Mouse (Mus musculus) neutrophil, adult 5-6 weeks (primary cell): ENCODE results near the gene Car14. TPM values are rescaled to one million over a fixed set of nuclear protein-coding genes. Genes with fewer than 3 reads are reported as not detected.
A peak's percentile ranks its signal among the peaks of the same experiment; 100 is the strongest.
"Not testable (repeated sequence)": the region's sequence is repeated elsewhere in the genome, so short reads cannot be mapped to it uniquely, and the experiment has no call there.

Experiments used
- ATAC-seq: fragments of 151-379, 151-347 bp; 2 replicates; pipeline ENCODE4 v1.8.0; 2017; ENCODE audit warnings: mild to moderate bottlenecking, moderate TSS enrichment; ENCODE audit not compliant: insufficient number of reproducible peaks, poor library complexity, low FRiP score, severe bottlenecking; ENCODE audit errors: extremely low read depth
- total RNA-seq: library from RNA; stranded (forward); fragments of 200-1000 nt; gene quantifications from 2 replicates; pipeline ENCODE4 v1.2.3, GENCODE M21; 2017

Car14 gene
- total RNA-seq, result not detected in 2 replicates

DNA sequence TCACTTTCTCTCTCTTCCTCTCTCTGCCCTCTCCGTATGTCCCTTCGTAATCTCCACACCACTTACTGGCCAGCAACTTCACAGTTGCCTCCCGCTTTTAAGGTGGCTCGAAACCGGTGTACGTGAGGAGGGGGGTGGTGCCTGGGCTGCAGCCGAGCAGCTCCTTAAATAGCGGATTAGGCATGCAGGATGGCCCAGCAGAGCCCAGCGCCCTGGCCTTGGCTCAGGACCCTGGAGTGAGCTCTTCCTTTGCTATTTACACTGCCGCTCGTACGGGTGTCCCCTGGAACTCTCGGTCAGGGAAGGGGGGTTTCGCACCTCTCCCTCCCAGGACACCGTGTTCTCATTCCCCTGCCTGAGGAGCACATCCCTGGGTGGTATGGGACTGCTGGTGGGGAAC is at the start of gene Car14:
TSS of gene Car14 (minus strand) at position 124 of the 400 bp plus-strand sequence.
- no peak for ATAC-seq

GRCm38 (mm10) chr3:95953522-95953921 is 49.0 kb upstream of the Car14 start:
- no peak for ATAC-seq

- ATAC-seq, result no peak
Observed at GRCm38 (mm10) chr3:95953023-95953422, 48.5 kb upstream of the Car14 start.

- ATAC-seq, result not testable (repeated sequence)
Observed at GRCm38 (mm10) chr3:95951566-95951965, 47.1 kb upstream of the Car14 start.

- peak; percentile 94 for ATAC-seq
Observed at GRCm38 (mm10) chr3:95950763-95951551, 46.5 kb upstream of the Car14 start.

- no peak for ATAC-seq
Observed at GRCm38 (mm10) chr3:95948325-95948724, 43.8 kb upstream of the Car14 start.

- ATAC-seq, result no peak
Observed at GRCm38 (mm10) chr3:95945731-95946240, 41.3 kb upstream of the Car14 start.

DNA sequence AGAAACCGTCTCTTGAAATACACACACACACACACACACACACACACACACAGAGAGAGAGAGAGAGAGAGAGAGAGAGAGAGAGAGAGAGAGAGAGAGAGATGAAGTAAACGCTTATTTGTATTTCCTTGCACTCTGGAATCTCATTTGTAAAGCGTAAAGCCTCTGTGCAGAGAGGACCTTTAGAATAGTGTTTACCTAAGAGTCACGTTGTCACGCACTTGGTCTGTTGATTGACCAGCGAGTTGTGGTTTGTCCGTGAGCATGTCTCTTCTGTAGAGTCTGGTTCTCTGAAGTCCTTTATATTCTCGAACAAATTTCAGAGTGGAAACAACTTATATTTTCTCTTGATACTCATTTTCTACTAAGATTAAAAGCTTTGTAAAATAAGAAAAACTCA is 40.3 kb upstream of the Car14 start:
- ATAC-seq, result no peak

DNA sequence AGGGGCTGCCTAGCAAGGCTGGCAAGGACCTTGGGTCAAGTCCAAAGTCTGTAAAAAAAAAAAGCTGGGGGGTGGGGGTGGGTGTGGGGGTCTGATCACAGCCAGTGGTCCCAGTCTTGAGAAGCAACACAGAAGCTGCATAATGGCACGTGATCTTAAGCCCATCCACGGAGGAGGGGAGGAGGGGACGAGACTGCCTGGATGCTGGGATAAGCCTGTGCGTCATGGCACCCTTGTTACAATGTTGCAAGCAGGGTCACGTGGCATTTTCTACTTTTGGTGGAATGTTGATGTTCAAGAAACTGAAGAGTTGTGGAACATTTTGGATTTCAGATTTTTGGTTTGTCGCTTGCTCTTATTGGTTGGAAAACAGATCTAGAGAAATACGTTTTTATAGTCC is 38.7 kb upstream of the Car14 start:
- no peak for ATAC-seq

- ATAC-seq, result no peak
Observed at GRCm38 (mm10) chr3:95942749-95943148, 38.3 kb upstream of the Car14 start.

DNA sequence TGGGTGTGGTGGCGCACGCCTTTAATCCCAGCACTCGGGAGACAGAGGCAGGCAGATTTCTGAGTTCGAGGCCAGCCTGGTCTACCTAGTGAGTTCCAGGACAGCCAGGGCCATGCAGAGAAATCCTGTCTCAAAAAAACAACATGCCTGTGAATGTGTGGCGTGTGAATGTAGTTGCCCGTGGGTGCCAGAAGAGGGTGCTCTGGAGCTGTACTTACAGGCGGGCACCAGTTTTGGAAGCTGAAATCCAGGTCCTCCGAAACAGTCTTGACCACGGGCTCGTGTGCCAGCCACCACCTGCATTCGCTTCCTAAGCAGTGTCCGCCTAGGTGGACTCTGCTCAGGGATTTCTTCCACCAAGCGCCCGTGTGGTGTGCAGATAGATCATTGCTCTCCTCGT is 34.3 kb upstream of the Car14 start:
- peak; percentile 47; the same call in 1 of the 2 replicates for ATAC-seq

- no peak for ATAC-seq
Observed at GRCm38 (mm10) chr3:95938217-95938616, 33.7 kb upstream of the Car14 start.

- no peak for ATAC-seq
Observed at GRCm38 (mm10) chr3:95934448-95934847, 30.0 kb upstream of the Car14 start.

GRCm38 (mm10) chr3:95933111-95933750 is 28.7 kb upstream of the Car14 start:
- no peak for ATAC-seq

- ATAC-seq, result no peak
Observed at GRCm38 (mm10) chr3:95932566-95932965, 28.1 kb upstream of the Car14 start.

DNA sequence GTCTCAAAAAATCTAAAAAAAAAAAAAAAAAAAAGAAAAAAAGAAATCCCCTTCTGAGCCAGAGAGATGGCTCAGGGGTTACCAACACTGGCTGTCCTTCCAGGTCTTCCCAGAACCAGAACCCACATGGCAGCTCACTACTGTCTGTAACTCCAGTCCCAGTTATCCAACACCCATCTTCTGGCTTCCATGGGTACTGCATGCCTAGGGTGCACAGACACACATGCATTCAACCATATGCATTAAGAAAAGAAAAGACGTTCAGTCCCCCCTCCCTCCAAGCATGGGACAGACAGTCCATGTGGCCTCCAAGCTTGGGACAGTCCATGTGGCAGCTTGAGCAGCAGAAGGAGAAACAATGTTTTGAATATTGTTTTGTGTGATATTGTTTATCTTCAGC is 27.7 kb upstream of the Car14 start:
- no peak for ATAC-seq

- no peak for ATAC-seq
Observed at GRCm38 (mm10) chr3:95931471-95931870, 27.0 kb upstream of the Car14 start.

- ATAC-seq, result no peak
Observed at GRCm38 (mm10) chr3:95930471-95930789, 25.9 kb upstream of the Car14 start.

DNA sequence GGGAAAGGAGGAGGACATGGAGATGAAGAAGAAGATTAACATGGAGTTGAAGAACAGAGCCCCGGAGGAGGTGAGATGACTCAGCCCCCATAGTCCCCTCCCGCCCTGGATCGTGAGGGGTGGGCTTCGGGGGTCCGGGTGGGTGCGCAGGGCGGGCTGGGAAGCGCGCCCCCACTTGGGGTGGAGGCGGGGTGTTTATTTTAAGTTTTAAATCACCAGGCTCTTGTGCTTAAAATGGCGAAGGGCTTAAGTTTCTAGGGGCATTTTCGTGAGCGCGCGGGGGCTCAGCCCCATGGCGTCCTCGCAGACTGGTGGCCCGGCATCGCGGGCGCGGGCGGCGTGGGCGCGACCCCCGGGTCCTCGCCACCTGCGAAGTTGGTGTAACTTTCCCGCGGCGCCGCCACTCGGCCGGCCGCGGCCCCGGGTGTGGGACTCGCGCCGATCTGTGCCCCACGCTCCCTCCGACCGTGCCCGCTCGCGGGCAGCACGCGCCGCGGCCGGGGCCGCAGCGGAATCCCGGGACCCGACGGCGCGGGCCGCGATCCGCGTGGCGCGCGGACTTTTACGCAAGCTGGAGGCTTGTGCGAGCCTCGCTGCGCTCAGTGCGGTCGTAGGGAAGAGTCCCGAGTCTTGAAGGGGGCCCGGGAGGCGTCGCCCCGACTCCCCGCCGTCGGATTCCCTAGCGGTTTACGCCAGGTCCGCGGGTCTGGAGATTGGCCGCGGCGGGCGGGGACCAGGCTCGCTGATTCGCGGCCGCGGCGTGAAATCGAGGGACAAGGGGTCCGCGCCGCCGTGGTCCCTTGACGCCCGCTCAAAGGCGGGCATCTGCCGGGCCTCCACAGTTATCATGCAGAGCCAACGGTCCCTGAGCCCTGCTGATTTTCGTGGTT is 25.3 kb upstream of the Car14 start:
- ATAC-seq, result no peak
